Mouse (Mus musculus): ENCODE data around the gene Copa. TPM values are rescaled to one million over a fixed set of nuclear protein-coding genes. Genes with fewer than 3 reads are reported as not detected.
A peak's percentile ranks its signal among the peaks of the same experiment; 100 is the strongest.

Gene Copa
- polyA plus RNA-seq, 1 experiment from 2014 or later, result 188 TPM

- H3K4me3 ChIP-seq (replicated peaks; ENCODE audit: low read depth, low read length), result peak within 1 kb of the TSS; percentile 73
- no peaks in the 10 kb centered on the region for H3K9me3 ChIP-seq (ENCODE audit: control insufficient read depth, low read length)
- H3K27me3 ChIP-seq (ENCODE audit: control insufficient read depth, insufficient read depth, low read length), result no peaks in the 10 kb centered on the region
- H3K4me1 ChIP-seq (ENCODE audit: control insufficient read depth, insufficient read depth, low read length), result peaks cover 13% of the 10 kb centered on the region
- DNase-seq (peak; percentile 96), ATAC-seq (ENCODE audit: low FRiP score, low TSS enrichment) (peak; percentile 95)
- peaks cover 53% of the 10 kb centered on the region for H3K36me3 ChIP-seq (ENCODE audit: control insufficient read depth, insufficient read depth, low read length)
- under 1% methylated on average over 42 of the region's 42 CpGs for WGBS
- H3K4me2 ChIP-seq (ENCODE audit: low read length), result peak within 1 kb of the TSS; percentile 76
- peak within 1 kb of the TSS; percentile 49; the same call in 1 of the 2 replicates for H3K27ac ChIP-seq (replicated peaks; ENCODE audit: low read depth, low read length)
- H3K9ac ChIP-seq (replicated peaks; ENCODE audit: low read length), result peak within 1 kb of the TSS; percentile 73
These were observed 44.3 kb downstream of the Copa start, which contains the start of gene Pex19 for GRCm38 (mm10) chr1:172126376-172127347. TSS of gene Pex19 (plus strand) at chr1:172126755.

- Histone ChIP-seq H3K4me1 (ENCODE audit: control insufficient read depth, insufficient read depth, low read length) (peaks cover 13% of the 10 kb centered on the region), H3K9me3 (ENCODE audit: control insufficient read depth, low read length) (no peaks in the 10 kb centered on the region), H3K27me3 (ENCODE audit: control insufficient read depth, insufficient read depth, low read length) (no peaks in the 10 kb centered on the region), H3K4me3 (replicated peaks; ENCODE audit: low read depth, low read length) (peak overlapping the region; percentile 73), H3K36me3 (ENCODE audit: control insufficient read depth, insufficient read depth, low read length) (peaks cover 53% of the 10 kb centered on the region), H3K9ac (replicated peaks; ENCODE audit: low read length) (peak overlapping the region; percentile 73; the same call in 1 of the 2 replicates), H3K4me2 (ENCODE audit: low read length) (peak overlapping the region; percentile 76), H3K27ac (replicated peaks; ENCODE audit: low read depth, low read length) (no peak overlapping the region)
- DNase-seq, result no peak
- WGBS, result 55% methylated on average over 5 of the region's 5 CpGs
- no peak for ATAC-seq (ENCODE audit: low FRiP score, low TSS enrichment)
These were observed 45.2 kb downstream of the Copa start for GRCm38 (mm10) chr1:172127487-172127886.

GRCm38 (mm10) chr1:172128563-172128962 is 46.2 kb downstream of the Copa start:
- Histone ChIP-seq H3K9ac (replicated peaks; ENCODE audit: low read length) (no peak overlapping the region), H3K27ac (replicated peaks; ENCODE audit: low read depth, low read length) (no peak overlapping the region), H3K4me2 (ENCODE audit: low read length) (no peak overlapping the region), H3K9me3 (ENCODE audit: control insufficient read depth, low read length) (no peaks in the 10 kb centered on the region), H3K4me3 (replicated peaks; ENCODE audit: low read depth, low read length) (no peak overlapping the region), H3K36me3 (ENCODE audit: control insufficient read depth, insufficient read depth, low read length) (peaks cover 53% of the 10 kb centered on the region), H3K4me1 (ENCODE audit: control insufficient read depth, insufficient read depth, low read length) (peaks cover 13% of the 10 kb centered on the region), H3K27me3 (ENCODE audit: control insufficient read depth, insufficient read depth, low read length) (no peaks in the 10 kb centered on the region)
- no peak for ATAC-seq (ENCODE audit: low FRiP score, low TSS enrichment)
- WGBS, result 94% methylated on average over 15 of the region's 15 CpGs
- DNase-seq, result no peak

- Histone ChIP-seq H3K27ac (replicated peaks; ENCODE audit: low read depth, low read length) (no peak overlapping the region), H3K4me1 (ENCODE audit: control insufficient read depth, insufficient read depth, low read length) (peaks cover 13% of the 10 kb centered on the region), H3K4me2 (ENCODE audit: low read length) (no peak overlapping the region), H3K9me3 (ENCODE audit: control insufficient read depth, low read length) (no peaks in the 10 kb centered on the region), H3K9ac (replicated peaks; ENCODE audit: low read length) (no peak overlapping the region), H3K36me3 (ENCODE audit: control insufficient read depth, insufficient read depth, low read length) (peaks cover 54% of the 10 kb centered on the region), H3K4me3 (replicated peaks; ENCODE audit: low read depth, low read length) (no peak overlapping the region), H3K27me3 (ENCODE audit: control insufficient read depth, insufficient read depth, low read length) (no peaks in the 10 kb centered on the region)
- 69% methylated on average over 2 of the region's 2 CpGs for WGBS
- ATAC-seq (ENCODE audit: low FRiP score, low TSS enrichment), result no peak
- peak; percentile 57 for DNase-seq
These were observed 46.8 kb downstream of the Copa start for GRCm38 (mm10) chr1:172129108-172129507.

- 93% methylated on average over 5 of the region's 5 CpGs for WGBS
- no peak overlapping the region for H3K4me2 ChIP-seq (ENCODE audit: low read length)
- no peaks in the 10 kb centered on the region for H3K27me3 ChIP-seq (ENCODE audit: control insufficient read depth, insufficient read depth, low read length)
- no peaks in the 10 kb centered on the region for H3K9me3 ChIP-seq (ENCODE audit: control insufficient read depth, low read length)
- H3K4me3 ChIP-seq (replicated peaks; ENCODE audit: low read depth, low read length), result no peak overlapping the region
- H3K27ac ChIP-seq (replicated peaks; ENCODE audit: low read depth, low read length), result no peak overlapping the region
- ATAC-seq (ENCODE audit: low FRiP score, low TSS enrichment) (no peak), DNase-seq (no peak)
- H3K4me1 ChIP-seq (ENCODE audit: control insufficient read depth, insufficient read depth, low read length), result peaks cover 13% of the 10 kb centered on the region
- peaks cover 61% of the 10 kb centered on the region for H3K36me3 ChIP-seq (ENCODE audit: control insufficient read depth, insufficient read depth, low read length)
- no peak overlapping the region for H3K9ac ChIP-seq (replicated peaks; ENCODE audit: low read length)
These were observed 47.5 kb downstream of the Copa start for GRCm38 (mm10) chr1:172129780-172130179.

GRCm38 (mm10) chr1:172132319-172132718 is 50.0 kb downstream of the Copa start:
- H3K36me3 ChIP-seq (ENCODE audit: control insufficient read depth, insufficient read depth, low read length), result peaks cover 77% of the 10 kb centered on the region
- 96% methylated on average over 7 of the region's 7 CpGs for WGBS
- DNase-seq, result no peak

GRCm38 (mm10) chr1:172133535-172133934 is 51.2 kb downstream of the Copa start:
- DNase-seq (no peak), ATAC-seq (ENCODE audit: low FRiP score, low TSS enrichment) (no peak)
- Histone ChIP-seq H3K4me3 (replicated peaks; ENCODE audit: low read depth, low read length) (no peak overlapping the region), H3K27me3 (ENCODE audit: control insufficient read depth, insufficient read depth, low read length) (no peaks in the 10 kb centered on the region), H3K9ac (replicated peaks; ENCODE audit: low read length) (no peak overlapping the region), H3K4me1 (ENCODE audit: control insufficient read depth, insufficient read depth, low read length) (no peaks in the 10 kb centered on the region), H3K4me2 (ENCODE audit: low read length) (no peak overlapping the region), H3K9me3 (ENCODE audit: control insufficient read depth, low read length) (no peaks in the 10 kb centered on the region), H3K27ac (replicated peaks; ENCODE audit: low read depth, low read length) (no peak overlapping the region), H3K36me3 (ENCODE audit: control insufficient read depth, insufficient read depth, low read length) (peaks cover 75% of the 10 kb centered on the region)
- 91% methylated on average over 7 of the region's 7 CpGs for WGBS

More at GRCm38 (mm10) chr1:172132319-172132718, 50.0 kb downstream of the Copa start:
- no peaks in the 10 kb centered on the region for H3K27me3 ChIP-seq (ENCODE audit: control insufficient read depth, insufficient read depth, low read length)
- H3K4me3 ChIP-seq (replicated peaks; ENCODE audit: low read depth, low read length), result no peak overlapping the region
- no peak overlapping the region for H3K4me2 ChIP-seq (ENCODE audit: low read length)
- no peak for ATAC-seq (ENCODE audit: low FRiP score, low TSS enrichment)
- H3K4me1 ChIP-seq (ENCODE audit: control insufficient read depth, insufficient read depth, low read length), result peaks cover 6% of the 10 kb centered on the region
- H3K27ac ChIP-seq (replicated peaks; ENCODE audit: low read depth, low read length), result no peak overlapping the region
- no peak overlapping the region for H3K9ac ChIP-seq (replicated peaks; ENCODE audit: low read length)
- no peaks in the 10 kb centered on the region for H3K9me3 ChIP-seq (ENCODE audit: control insufficient read depth, low read length)

GRCm38 (mm10) chr1:172134072-172134471 is 51.7 kb downstream of the Copa start:
- no peaks in the 10 kb centered on the region for H3K9me3 ChIP-seq (ENCODE audit: control insufficient read depth, low read length)
- 91% methylated on average over 4 of the region's 4 CpGs for WGBS
- no peak overlapping the region for H3K27ac ChIP-seq (replicated peaks; ENCODE audit: low read depth, low read length)
- H3K27me3 ChIP-seq (ENCODE audit: control insufficient read depth, insufficient read depth, low read length), result no peaks in the 10 kb centered on the region
- H3K4me1 ChIP-seq (ENCODE audit: control insufficient read depth, insufficient read depth, low read length), result no peaks in the 10 kb centered on the region
- H3K4me2 ChIP-seq (ENCODE audit: low read length), result no peak overlapping the region
- no peak overlapping the region for H3K9ac ChIP-seq (replicated peaks; ENCODE audit: low read length)
- peaks cover 70% of the 10 kb centered on the region for H3K36me3 ChIP-seq (ENCODE audit: control insufficient read depth, insufficient read depth, low read length)
- H3K4me3 ChIP-seq (replicated peaks; ENCODE audit: low read depth, low read length), result no peak overlapping the region
- no peak for ATAC-seq (ENCODE audit: low FRiP score, low TSS enrichment)
- no peak for DNase-seq

All from midbrain, embryonic 14.5 days (tissue).